Mouse (Mus musculus) adipose tissue, adult 10 weeks (tissue): Measurements from ENCODE around the gene Borcs7. TPM values are rescaled to one million over a fixed set of nuclear protein-coding genes. Genes with fewer than 3 reads are reported as not detected.

Source experiments
- polyA plus RNA-seq: library from polyadenylated mRNA; stranded (reverse); fragments of 350-450 nt; fragmentation: Illumina TruSeq; extraction: RNeasy Lipid Tissue Mini Kit (QIAGEN cat#74804); gene quantifications from one replicate; pipeline ENCODE4 v1.2.3, GENCODE M21; 2014; ENCODE audit warnings: low read depth, low replicate concordance

Borcs7 gene
- polyA plus RNA-seq: 14.7 TPM

DNA sequence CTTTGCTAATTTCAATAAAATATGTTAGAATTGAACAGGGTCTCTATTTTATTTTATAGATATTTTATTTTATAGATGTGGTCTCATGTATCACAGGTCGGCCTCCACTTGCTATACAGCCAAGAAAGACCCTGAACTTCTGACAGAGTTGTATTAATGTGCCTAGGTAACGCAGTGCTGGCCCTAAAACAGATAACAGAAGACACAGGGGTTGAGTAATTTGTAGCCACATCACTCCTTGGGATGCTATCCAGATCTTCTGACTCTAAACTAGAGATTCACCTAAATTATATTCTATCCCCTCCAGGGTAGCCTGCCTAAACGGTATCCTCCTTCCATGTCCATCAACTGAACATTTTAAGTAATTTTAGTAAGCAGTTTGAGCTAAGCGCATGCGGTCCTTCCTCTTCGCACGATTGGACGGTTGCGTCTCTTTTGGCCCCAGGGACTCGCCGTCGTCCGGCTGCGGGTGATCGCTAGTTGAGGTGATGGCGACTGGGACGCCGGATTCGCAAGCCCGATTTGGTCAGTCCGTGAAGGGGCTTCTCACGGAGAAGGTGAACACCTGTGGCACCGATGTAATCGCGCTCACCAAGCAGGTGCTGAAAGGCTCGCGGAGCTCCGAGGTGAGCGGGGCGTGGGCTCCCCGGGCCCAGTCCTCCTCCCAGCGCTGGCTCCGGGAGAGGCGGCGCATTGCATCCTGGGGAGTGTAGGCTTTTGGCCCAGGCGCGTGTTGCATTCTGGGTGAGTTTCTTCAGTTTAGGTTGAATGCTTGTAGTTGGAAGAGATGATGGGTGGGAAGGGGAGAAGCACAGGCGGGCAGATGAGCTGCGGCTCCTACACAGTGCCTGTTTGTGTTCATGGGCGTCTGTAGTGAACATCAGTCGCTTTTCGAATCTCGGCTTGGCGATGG, at the start of gene Borcs7:
Gene Borcs7, plus strand, starts transcription at position 447 of the 913 bp plus-strand sequence.

DNA sequence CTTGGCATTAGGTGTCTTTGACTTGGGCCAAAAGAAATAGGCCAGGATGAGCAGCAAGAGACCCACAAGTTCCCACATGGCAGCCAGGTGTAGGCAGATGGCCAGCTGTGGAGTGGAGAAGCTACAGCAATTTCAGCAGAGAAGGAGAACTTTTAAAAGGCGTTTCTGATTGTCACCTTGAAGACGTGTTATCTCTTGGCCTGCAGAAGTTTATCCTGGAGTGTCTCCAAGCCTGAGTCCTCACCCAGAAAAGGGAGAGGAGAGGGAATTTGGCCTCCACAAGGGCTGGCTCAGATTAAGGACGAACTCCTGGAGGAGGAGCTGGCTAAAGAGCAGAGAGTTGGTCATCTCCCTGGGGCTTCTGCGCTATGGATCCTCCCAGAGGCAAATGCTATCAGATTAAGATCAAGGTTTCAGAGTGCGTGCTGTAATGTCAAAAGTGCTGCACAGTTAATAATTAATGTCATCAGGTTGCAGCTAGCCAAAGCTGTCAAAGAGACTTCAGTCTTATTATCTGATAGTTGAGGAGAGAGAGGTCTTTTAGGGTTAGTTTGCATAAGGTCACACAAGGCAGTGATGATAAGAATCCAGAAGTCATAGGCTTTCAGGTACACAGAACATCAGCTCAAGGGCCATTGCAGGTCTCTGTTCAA, 16.8 kb upstream of the Borcs7 start, which contains the start of gene Cyp17a1:
Gene Cyp17a1, minus strand, starts transcription at position 407 of the 653 bp plus-strand sequence.

DNA sequence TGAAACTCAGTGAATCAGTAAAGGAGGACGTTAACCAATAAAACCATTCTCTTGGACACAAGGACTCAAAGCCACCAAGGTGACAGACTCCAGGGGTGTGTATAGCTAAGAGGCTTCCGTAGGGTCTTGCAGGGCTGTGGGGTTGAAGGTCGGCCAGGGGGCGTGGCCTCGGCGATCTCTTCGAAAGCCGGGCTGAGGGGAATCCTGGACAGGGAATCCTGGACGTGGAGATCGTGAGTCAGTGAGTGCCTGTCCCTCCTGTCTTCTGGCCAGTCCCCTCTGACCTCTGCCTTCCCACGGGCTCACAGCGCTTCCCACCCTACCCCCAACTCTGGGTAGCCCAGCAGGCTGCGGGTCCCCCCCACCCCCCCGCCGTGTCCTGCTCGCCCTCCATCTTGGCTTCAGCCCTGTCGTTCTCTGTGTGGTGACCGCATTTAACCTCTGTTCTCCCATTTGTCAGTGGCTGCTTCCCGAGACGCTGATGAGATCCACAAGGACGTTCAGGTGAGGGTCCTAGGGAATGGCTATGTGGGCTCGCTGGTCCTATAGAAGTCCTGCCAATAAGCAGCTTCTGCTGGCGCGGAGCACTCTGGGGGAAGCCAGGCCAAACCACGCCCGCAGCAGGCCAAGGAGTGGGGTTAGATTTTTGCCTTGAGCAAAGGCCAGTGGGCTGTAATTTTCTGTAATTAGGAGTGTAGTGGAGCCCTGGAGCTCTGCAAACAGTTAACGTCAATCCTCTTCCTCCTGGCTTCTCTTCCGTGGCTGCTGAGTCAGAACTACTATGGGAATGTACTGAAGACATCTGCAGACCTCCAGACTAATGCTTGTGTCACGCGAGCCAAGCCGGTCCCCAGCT, 17.8 kb downstream of the Borcs7 start, which contains the start of gene As3mt:
Gene As3mt, plus strand, starts transcription at position 163 of the 856 bp plus-strand sequence.

Other genes starting within 250 kb of the Borcs7 start
- 23.8 TPM for gene Trim8, start 188.2 kb upstream of the Borcs7 start, polyA plus RNA-seq
- gene Arl3, start 116.7 kb upstream of the Borcs7 start, polyA plus RNA-seq: 72.7 TPM
- 18.9 TPM for gene Sfxn2, start 116.5 kb upstream of the Borcs7 start, polyA plus RNA-seq
- gene Wbp1l, start 90.8 kb upstream of the Borcs7 start, polyA plus RNA-seq: 123 TPM
- gene Cyp17a1, start 16.7 kb upstream of the Borcs7 start, polyA plus RNA-seq: 31.5 TPM
- 17.6 TPM for gene As3mt, start 17.6 kb downstream of the Borcs7 start, polyA plus RNA-seq
- 18.5 TPM for gene Cnnm2, start 71.7 kb downstream of the Borcs7 start, polyA plus RNA-seq